Mouse (Mus musculus): ENCODE results near the gene Spata33.
A peak's percentile ranks its signal among the peaks of the same experiment; 100 is the strongest.
"Not testable (repeated sequence)": the region's sequence is repeated elsewhere in the genome, so short reads cannot be mapped to it uniquely, and the experiment has no call there.

Gene Spata33

GRCm38 (mm10) chr8:123233300-123233699, 20.7 kb downstream of the Spata33 start:
- no peak for DNase-seq (ENCODE audit: low spot score in 2 of 2)

GRCm38 (mm10) chr8:123233760-123234159, 21.1 kb downstream of the Spata33 start:
- DNase-seq (ENCODE audit: low spot score in 2 of 2), result no peak

- no peak for DNase-seq (ENCODE audit: low spot score in 2 of 2)
Measured at GRCm38 (mm10) chr8:123234918-123235519, 22.4 kb downstream of the Spata33 start.

GRCm38 (mm10) chr8:123235520-123236497, 23.2 kb downstream of the Spata33 start, which contains the start of gene Spata2l:
Gene Spata2l, minus strand, starts transcription at chr8:123236233.
- DNase-seq (ENCODE audit: low spot score in 2 of 2), result peak; percentile 84 to 89

- no peak for DNase-seq (ENCODE audit: low spot score in 2 of 2)
Measured at GRCm38 (mm10) chr8:123239398-123239797, 26.8 kb downstream of the Spata33 start.

GRCm38 (mm10) chr8:123242107-123242923, 29.7 kb downstream of the Spata33 start:
- no peak for DNase-seq (ENCODE audit: low spot score in 2 of 2)

- DNase-seq (ENCODE audit: low spot score in 2 of 2), result no peak
Measured at GRCm38 (mm10) chr8:123243053-123243452, 30.4 kb downstream of the Spata33 start.

GRCm38 (mm10) chr8:123244382-123244781, 31.8 kb downstream of the Spata33 start:
- no peak for DNase-seq (ENCODE audit: low spot score in 2 of 2)

- DNase-seq (ENCODE audit: low spot score in 2 of 2), result no peak
Measured at GRCm38 (mm10) chr8:123245543-123245942, 32.9 kb downstream of the Spata33 start.

GRCm38 (mm10) chr8:123247748-123248147, 35.1 kb downstream of the Spata33 start:
- DNase-seq (ENCODE audit: low spot score in 2 of 2), result no peak

GRCm38 (mm10) chr8:123248596-123248995, 36.0 kb downstream of the Spata33 start:
- no peak for DNase-seq (ENCODE audit: low spot score in 2 of 2)

GRCm38 (mm10) chr8:123250940-123251339, 38.3 kb downstream of the Spata33 start:
- no peak for DNase-seq (ENCODE audit: low spot score in 2 of 2)

GRCm38 (mm10) chr8:123252925-123253324, 40.3 kb downstream of the Spata33 start:
- DNase-seq (ENCODE audit: low spot score in 2 of 2), result no peak

- DNase-seq (ENCODE audit: low spot score in 2 of 2), result no peak
Measured at GRCm38 (mm10) chr8:123253451-123254098, 40.9 kb downstream of the Spata33 start.

- peak; percentile 77 to 84 for DNase-seq (ENCODE audit: low spot score in 2 of 2)
Measured at GRCm38 (mm10) chr8:123254099-123254885, 41.7 kb downstream of the Spata33 start, which contains the start of the genes Zfp276 and Vps9d1. Gene Zfp276, plus strand, starts transcription at chr8:123254195. Gene Vps9d1, minus strand, starts transcription at chr8:123254348.

GRCm38 (mm10) chr8:123255170-123255569, 42.5 kb downstream of the Spata33 start:
- DNase-seq (ENCODE audit: low spot score in 2 of 2), result no peak

GRCm38 (mm10) chr8:123257114-123257513, 44.5 kb downstream of the Spata33 start:
- DNase-seq (ENCODE audit: low spot score in 2 of 2), result no peak

- not testable (repeated sequence) for DNase-seq (ENCODE audit: low spot score in 2 of 2)
Measured at GRCm38 (mm10) chr8:123257593-123257992, 45.0 kb downstream of the Spata33 start.

- no peak for DNase-seq (ENCODE audit: low spot score in 2 of 2)
Measured at GRCm38 (mm10) chr8:123267926-123268656, 55.5 kb downstream of the Spata33 start.

- no peak for DNase-seq (ENCODE audit: low spot score in 2 of 2)
Measured at GRCm38 (mm10) chr8:123271147-123271546, 58.5 kb downstream of the Spata33 start.

Measured in urinary bladder, postnatal 36 days (tissue).